Mouse (Mus musculus) MEL (cell line): ENCODE results near the gene Acaa1b. TPM values are rescaled to one million over a fixed set of nuclear protein-coding genes. Genes with fewer than 3 reads are reported as not detected.

Source experiments
- DNase-seq: peaks from one replicate; pipeline ENCODE4 v3.0.0; 2011; ENCODE audit warnings: low read depth, low spot score
- H3K27ac ChIP-seq: 2 replicates; pipeline ENCODE4 v1.5.1; 2012; ENCODE audit warnings: low read depth, mild to moderate bottlenecking, control low read depth, low read length, moderate library complexity; ENCODE audit not compliant: control insufficient read depth
- H3K27me3 ChIP-seq, 2 experiments: fragments of 150-350 bp in 1 of 2; sonication (generic) in 1 of 2; 2 replicates each; pipeline ENCODE4 v1.6.1; 2012; ENCODE audit warnings: low read length in 2 of 2, mild to moderate bottlenecking in 2 of 2, improper control_type of control experiment in 1 of 2, moderate library complexity in 1 of 2; ENCODE audit not compliant: insufficient read depth in 2 of 2, control insufficient read depth in 1 of 2
- H3K36me3 ChIP-seq, 2 experiments: 2 replicates each; pipeline ENCODE4 v1.6.1; 2012 to 2014; ENCODE audit warnings: low read length in 2 of 2, improper control_type of control experiment in 1 of 2, inconsistent platforms in 1 of 2, mild to moderate bottlenecking in 1 of 2; ENCODE audit not compliant: insufficient read depth in 2 of 2, control insufficient read depth in 1 of 2
- H3K4me1 ChIP-seq, 2 experiments: fragments of 150-350 bp in 1 of 2; sonication (generic) in 1 of 2; 2 replicates each; pipeline ENCODE4 v1.6.1; 2012; ENCODE audit warnings: low read length in 2 of 2, improper control_type of control experiment in 1 of 2, mild to moderate bottlenecking in 1 of 2; ENCODE audit not compliant: insufficient read depth in 2 of 2, control insufficient read depth in 1 of 2
- H3K4me3 ChIP-seq, 2 experiments: fragments of 150-350 bp in 1 of 2; sonication (generic) in 1 of 2; 2 replicates each; pipeline ENCODE4 v1.5.1; 2012; ENCODE audit warnings: low read depth in 2 of 2, low read length in 2 of 2, mild to moderate bottlenecking in 2 of 2, moderate library complexity in 2 of 2, control low read depth in 1 of 2, improper control_type of control experiment in 1 of 2; ENCODE audit not compliant: control insufficient read depth in 1 of 2, insufficient read depth in 1 of 2
- H3K79me2 ChIP-seq: 2 replicates; pipeline ENCODE4 v1.6.1; 2012; ENCODE audit warnings: mild to moderate bottlenecking, low read length, moderate library complexity; ENCODE audit not compliant: control insufficient read depth, poor library complexity, insufficient read depth
- H3K9ac ChIP-seq: 2 replicates; pipeline ENCODE4 v1.6.1; 2012; ENCODE audit warnings: low read depth, mild to moderate bottlenecking, control low read depth, low read length, moderate library complexity; ENCODE audit not compliant: control insufficient read depth, poor library complexity, severe bottlenecking
- H3K9me3 ChIP-seq: fragments of 150-350 bp; sonication (generic); replicated peaks from 2 replicates; pipeline ENCODE4 v1.6.1; 2012; ENCODE audit warnings: mild to moderate bottlenecking, low read length, improper control_type of control experiment, moderate library complexity; ENCODE audit not compliant: insufficient read depth
- CHD2 ChIP-seq: IDR thresholded peaks from 2 replicates; pipeline ENCODE4 v1.6.1; 2011; ENCODE audit warnings: low read length, improper control_type of control experiment
- CTCF ChIP-seq, 3 experiments: IDR thresholded peaks in 2 of 3; conservative IDR thresholded peaks in 1 of 3; 2 replicates each; pipeline ENCODE4 v1.5.1; 2011 to 2012; ENCODE audit warnings: low read length in 3 of 3, low read depth in 2 of 3, mild to moderate bottlenecking in 2 of 3, improper control_type of control experiment in 1 of 3, inconsistent platforms in 1 of 3, mixed read lengths in 1 of 3, moderate library complexity in 1 of 3; ENCODE audit not compliant: control insufficient read depth in 1 of 3, insufficient read depth in 1 of 3, poor library complexity in 1 of 3, severe bottlenecking in 1 of 3
- E2F4 ChIP-seq: IDR thresholded peaks from 2 replicates; pipeline ENCODE4 v1.6.1; 2011; ENCODE audit warnings: low read depth, low read length, improper control_type of control experiment, borderline replicate concordance
- ELF1 ChIP-seq: IDR thresholded peaks from 2 replicates; pipeline ENCODE4 v1.6.1; 2014; ENCODE audit warnings: low read depth, mild to moderate bottlenecking, inconsistent platforms, low read length, improper control_type of control experiment, moderate library complexity
- EP300 ChIP-seq, 2 experiments: IDR thresholded peaks; 2 replicates each; pipeline ENCODE4 v1.6.1; 2011; ENCODE audit warnings: improper control_type of control experiment in 2 of 2, low read length in 2 of 2, low read depth in 1 of 2, mild to moderate bottlenecking in 1 of 2
- ETS1 ChIP-seq: IDR thresholded peaks from 2 replicates; pipeline ENCODE4 v1.6.1; 2012; ENCODE audit warnings: low read depth, mild to moderate bottlenecking, inconsistent platforms, low read length, improper control_type of control experiment, moderate library complexity
- GABPA ChIP-seq: IDR thresholded peaks from 2 replicates; pipeline ENCODE4 v1.6.1; 2012; ENCODE audit warnings: low read depth, mild to moderate bottlenecking, inconsistent platforms, low read length, improper control_type of control experiment, moderate library complexity
- JUND ChIP-seq: IDR thresholded peaks from 2 replicates; pipeline ENCODE4 v1.6.1; 2011; ENCODE audit warnings: low read depth, mild to moderate bottlenecking, improper control_type of control experiment, low read length
- KAT2A ChIP-seq: conservative IDR thresholded peaks from 2 replicates; pipeline ENCODE4 v1.6.1; 2012; ENCODE audit warnings: low read depth, low read length, improper control_type of control experiment, inconsistent platforms
- MAFK ChIP-seq: IDR thresholded peaks from 2 replicates; pipeline ENCODE4 v1.6.1; 2011; ENCODE audit warnings: low read depth, mild to moderate bottlenecking, low read length, improper control_type of control experiment, borderline replicate concordance
- MAX ChIP-seq: IDR thresholded peaks from 2 replicates; pipeline ENCODE4 v1.6.1; 2011; ENCODE audit warnings: low read length, improper control_type of control experiment
- MXI1 ChIP-seq: IDR thresholded peaks from 2 replicates; pipeline ENCODE4 v1.6.1; 2011; ENCODE audit warnings: mild to moderate bottlenecking, low read depth, low read length, improper control_type of control experiment
- MYB ChIP-seq: IDR thresholded peaks from 2 replicates; pipeline ENCODE4 v1.6.1; 2011; ENCODE audit warnings: mild to moderate bottlenecking, low read depth, low read length, improper control_type of control experiment
- NELFE ChIP-seq: IDR thresholded peaks from 2 replicates; pipeline ENCODE4 v1.6.1; 2011; ENCODE audit warnings: low read depth, low read length, improper control_type of control experiment
- NRF1 ChIP-seq: IDR thresholded peaks from 2 replicates; pipeline ENCODE4 v1.6.1; 2014; ENCODE audit warnings: low read depth, mild to moderate bottlenecking, inconsistent platforms, low read length, improper control_type of control experiment, moderate library complexity; ENCODE audit not compliant: poor library complexity, insufficient read depth, severe bottlenecking
- POLR2AphosphoS5 ChIP-seq: IDR thresholded peaks from 2 replicates; pipeline ENCODE4 v1.6.1; 2012; ENCODE audit warnings: low read depth, borderline replicate concordance, mild to moderate bottlenecking, inconsistent platforms, low read length, moderate library complexity, mixed read lengths
- SIN3A ChIP-seq: IDR thresholded peaks from 2 replicates; pipeline ENCODE4 v1.6.1; 2012; ENCODE audit warnings: low read length, improper control_type of control experiment, inconsistent platforms
- SMC3 ChIP-seq: IDR thresholded peaks from 2 replicates; pipeline ENCODE4 v1.6.1; 2011; ENCODE audit warnings: low read depth, low read length, improper control_type of control experiment
- TAL1 ChIP-seq: IDR thresholded peaks from 2 replicates; pipeline ENCODE4 v1.6.1; 2012; ENCODE audit warnings: mild to moderate bottlenecking, inconsistent platforms, low read length, moderate library complexity, mixed read lengths
- TBP ChIP-seq: IDR thresholded peaks from 2 replicates; pipeline ENCODE4 v1.8.0; 2011; ENCODE audit warnings: low read depth, low read length, improper control_type of control experiment
- TCF12 ChIP-seq: IDR thresholded peaks from 2 replicates; pipeline ENCODE4 v1.6.1; 2014; ENCODE audit warnings: low read depth, mild to moderate bottlenecking, inconsistent platforms, low read length, improper control_type of control experiment, moderate library complexity
- UBTF ChIP-seq: IDR thresholded peaks from 2 replicates; pipeline ENCODE4 v1.6.1; 2012; ENCODE audit warnings: low read depth, mild to moderate bottlenecking, inconsistent platforms, low read length, improper control_type of control experiment, moderate library complexity, borderline replicate concordance; ENCODE audit not compliant: insufficient read depth
- USF1 ChIP-seq: IDR thresholded peaks from 2 replicates; pipeline ENCODE4 v1.6.1; 2014; ENCODE audit warnings: low read depth, mild to moderate bottlenecking, inconsistent platforms, low read length, improper control_type of control experiment, moderate library complexity
- ZC3H11A ChIP-seq: IDR thresholded peaks from 2 replicates; pipeline ENCODE4 v1.6.1; 2012; ENCODE audit warnings: low read depth, mild to moderate bottlenecking, inconsistent platforms, low read length, improper control_type of control experiment
- ZKSCAN1 ChIP-seq: IDR thresholded peaks from 2 replicates; pipeline ENCODE4 v1.6.1; 2012; ENCODE audit warnings: low read depth, mild to moderate bottlenecking, inconsistent platforms, low read length, improper control_type of control experiment, moderate library complexity
- ZNF384 ChIP-seq: IDR thresholded peaks from 2 replicates; pipeline ENCODE4 v1.6.1; 2012; ENCODE audit warnings: low read depth, mild to moderate bottlenecking, inconsistent platforms, low read length, improper control_type of control experiment
- polyA plus RNA-seq, 2 experiments: library from polyadenylated mRNA; stranded (reverse) in 1 of 2; unstranded in 1 of 2; fragments of >175 nt in 1 of 2; fragments of >200 nt in 1 of 2; gene quantifications; 2 replicates each; pipeline versions ENCODE4 v1.2.1 to v1.2.4; 2012; ENCODE audit warnings: low replicate concordance in 2 of 2, low read depth in 1 of 2; ENCODE audit not compliant: insufficient read length in 2 of 2, insufficient read depth in 1 of 2, missing spikeins in 1 of 2
- total RNA-seq: library from RNA; depleted of rRNA; stranded (reverse); fragments of 300-350 nt; gene quantifications from 2 replicates; pipeline ENCODE4 v1.2.3, GENCODE M21; 2012

The Acaa1b gene
- total and polyA plus RNA-seq, 3 experiments: 1.3 to 1.9 TPM; not detected in 1

- H3K79me2 ChIP-seq: no peaks in the 10 kb centered on the region
- DNase-seq: no peak
- peaks cover 0 to 7% of the 10 kb centered on the region in 2 experiments; a peak in 1 of 4 replicates for H3K36me3 ChIP-seq
- H3K27me3 ChIP-seq: no peaks in the 10 kb centered on the region
- no peaks in the 10 kb centered on the region for H3K9me3 ChIP-seq
- no peak overlapping the region for H3K27ac ChIP-seq
- no peak overlapping the region for H3K4me3 ChIP-seq
- H3K4me1 ChIP-seq: peaks cover 0 to 7% of the 10 kb centered on the region in 2 experiments; a peak in 3 of 4 replicates
- no peak overlapping the region for H3K9ac ChIP-seq
- TF ChIP-seq SMC3: no peak
- no peak for TF ChIP-seq MXI1
- TF ChIP-seq GABPA: no peak
Measured at GRCm38 (mm10) chr9:119206666-119207065, 49.8 kb upstream of the Acaa1b start.

- no peak overlapping the region for H3K9ac ChIP-seq
- H3K4me1 ChIP-seq: peaks cover 0 to 7% of the 10 kb centered on the region in 2 experiments; a peak in 3 of 4 replicates
- no peaks in the 10 kb centered on the region for H3K79me2 ChIP-seq
- TF ChIP-seq GABPA: no peak
- no peak for TF ChIP-seq CTCF (IDR thresholded peaks at IDR 0.05 in 2 of 3, conservative IDR thresholded peaks at IDR 0.05 in 1 of 3; ENCODE audit: control insufficient read depth in 1 of 3, insufficient read depth in 1 of 3, low read depth in 2 of 3, low read length in 3 of 3, poor library complexity in 1 of 3, severe bottlenecking in 1 of 3)
- no peak for TF ChIP-seq TAL1
- no peak for TF ChIP-seq EP300 (IDR thresholded peaks at IDR 0.05; ENCODE audit: low read depth in 1 of 2, low read length in 2 of 2)
- no peak for TF ChIP-seq KAT2A
- TF ChIP-seq ELF1: no peak
- no peak for TF ChIP-seq MAFK
- TF ChIP-seq CHD2: no peak
- no peak for TF ChIP-seq SIN3A
- TF ChIP-seq UBTF: no peak
- no peak for TF ChIP-seq ETS1
- no peak for TF ChIP-seq NRF1
- TF ChIP-seq E2F4: no peak
- H3K4me3 ChIP-seq: no peak overlapping the region
- H3K27me3 ChIP-seq: no peaks in the 10 kb centered on the region
- H3K27ac ChIP-seq: no peak overlapping the region
- peaks cover 0 to 7% of the 10 kb centered on the region in 2 experiments; a peak in 1 of 4 replicates for H3K36me3 ChIP-seq
- H3K9me3 ChIP-seq: no peaks in the 10 kb centered on the region
- no peak for DNase-seq
Measured at GRCm38 (mm10) chr9:119205756-119206155, 48.9 kb upstream of the Acaa1b start.

- Histone ChIP-seq H3K9me3 (no peaks in the 10 kb centered on the region), H3K79me2 (no peaks in the 10 kb centered on the region), H3K36me3 (peaks cover 0 to 7% of the 10 kb centered on the region in 2 experiments; a peak in 1 of 4 replicates), H3K4me1 (peaks cover 0 to 7% of the 10 kb centered on the region in 2 experiments; a peak in 3 of 4 replicates), H3K9ac (peak overlapping the region; percentile 63), H3K4me3 (peak overlapping the region; percentile 27 to 65; a peak in 3 of 4 replicates), H3K27me3 (no peaks in the 10 kb centered on the region), H3K27ac (peak overlapping the region; percentile 81)
- DNase-seq: peak; percentile 94
- TF ChIP-seq UBTF (0 out of 2 replicates have a peak, but pooled peaks have one; percentile 43), NELFE (no peak), JUND (no peak), MAX (peak; percentile 82), EP300 (IDR thresholded peaks at IDR 0.05; ENCODE audit: low read depth in 1 of 2, low read length in 2 of 2) (peak; percentile 85 to 87), TBP (peak; percentile 93), ZC3H11A (no peak), POLR2AphosphoS5 (no peak), ZNF384 (no peak), USF1 (no peak), MYB (no peak), NRF1 (no peak), ELF1 (0 out of 2 replicates have a peak, but pooled peaks have one; percentile 32), TCF12 (peak; percentile 89), ZKSCAN1 (no peak)
Measured at GRCm38 (mm10) chr9:119203617-119204016, 46.7 kb upstream of the Acaa1b start.
